Mouse (Mus musculus) thymus, postnatal 14 days (tissue): ENCODE data around the gene Ang5.
A peak's percentile ranks its signal among the peaks of the same experiment; 100 is the strongest.
"Not testable (repeated sequence)": the region's sequence is repeated elsewhere in the genome, so short reads cannot be mapped to it uniquely, and the experiment has no call there.

Experiments used
- DNase-seq: peaks from one replicate; pipeline ENCODE4 v3.0.0; 2021

Gene Ang5

GRCm38 (mm10) chr14:43956769-43957168 is at the start of gene Ang5:
TSS of gene Ang5 (plus strand) at chr14:43957069.
- DNase-seq = not testable (repeated sequence)

DNA sequence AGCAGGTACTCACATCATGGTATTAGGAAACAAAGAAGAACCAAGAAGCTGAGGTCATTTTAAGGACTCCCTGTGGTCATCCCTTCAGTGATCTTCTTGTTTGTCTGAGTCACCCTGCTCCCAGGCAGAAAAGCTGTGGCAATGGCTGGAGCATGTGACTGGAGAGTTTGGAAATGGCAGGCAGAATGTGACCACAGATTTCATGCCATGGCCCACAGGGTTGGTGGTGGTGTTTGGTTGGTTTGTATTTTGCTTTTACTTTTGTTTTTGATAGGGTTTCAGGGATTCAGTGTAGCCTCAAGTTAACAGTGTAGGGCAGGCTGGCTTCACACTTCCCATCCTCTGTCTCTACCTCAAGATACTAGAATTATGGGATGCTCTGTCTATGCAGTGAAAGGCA is 38.7 kb upstream of the Ang5 start:
- not testable (repeated sequence) for DNase-seq

- not testable (repeated sequence) for DNase-seq
Measured at GRCm38 (mm10) chr14:43923459-43923858, 33.4 kb upstream of the Ang5 start, which contains the start of gene Ear10. TSS of gene Ear10 (minus strand) at chr14:43923559.

DNA sequence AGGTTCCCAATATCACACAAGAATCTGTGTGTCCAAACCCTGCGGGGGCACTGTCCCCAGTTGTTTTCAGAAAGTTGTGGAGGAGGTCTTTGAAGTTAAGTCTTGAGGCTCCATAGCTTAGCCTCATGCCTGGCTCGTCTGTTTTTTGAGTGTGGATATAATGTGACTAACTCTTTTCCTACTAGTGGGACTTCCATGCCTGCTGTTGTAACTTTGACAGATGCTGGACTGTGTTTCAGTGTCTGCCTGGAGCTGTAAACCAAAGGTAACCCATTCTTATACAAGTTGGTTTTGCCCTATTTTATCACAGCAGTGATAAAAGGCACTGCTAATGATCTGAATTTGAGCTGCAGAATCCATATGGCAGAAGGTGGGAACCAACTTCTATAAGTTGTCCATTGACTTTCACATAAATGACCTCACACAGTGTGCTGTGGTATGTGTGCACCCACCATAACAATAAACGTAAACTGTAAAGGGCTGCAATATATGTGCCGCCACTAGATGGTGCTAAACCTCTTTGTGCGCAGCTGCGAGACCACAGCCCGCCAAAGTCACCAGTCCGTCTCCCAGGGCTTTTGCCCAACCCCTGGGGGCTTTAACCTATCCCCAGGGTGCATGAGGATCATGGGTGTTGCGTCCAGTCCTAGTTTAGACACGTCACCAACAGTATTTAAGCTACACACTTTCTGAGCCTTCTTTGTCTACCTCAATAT is 32.0 kb upstream of the Ang5 start, which contains the start of gene Gm8113:
Gene Gm8113 (plus strand): TSS at position 703 of the 716 bp plus-strand sequence.
- DNase-seq = peak; percentile 58

DNA sequence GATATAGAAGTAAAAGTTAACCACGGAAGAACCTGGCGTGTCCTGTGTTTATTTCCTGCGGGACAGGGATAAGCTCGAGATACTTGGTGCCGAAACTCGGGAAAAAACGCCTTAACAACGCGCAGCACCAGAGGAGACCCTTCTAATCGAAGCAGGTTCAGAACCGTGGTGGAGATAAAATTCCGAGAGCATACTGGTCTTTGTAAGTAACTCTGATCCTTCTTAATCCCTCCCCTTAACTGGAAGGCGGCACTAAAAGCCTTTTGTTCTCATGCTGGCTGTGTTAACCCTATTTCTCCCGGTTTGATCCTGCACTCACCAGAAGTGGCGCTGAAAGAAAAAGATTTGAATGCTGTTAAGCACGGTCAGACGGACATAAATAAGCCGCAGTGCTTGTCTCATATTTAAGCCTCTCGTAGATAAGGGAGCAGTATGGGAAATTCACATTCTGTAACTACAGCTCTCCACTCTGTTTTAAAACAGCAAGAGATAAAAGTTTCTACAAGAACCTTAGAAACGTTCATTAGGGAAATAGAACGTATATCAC is 31.4 kb upstream of the Ang5 start:
- peak; percentile 2 for DNase-seq

GRCm38 (mm10) chr14:43932991-43933390 is 23.9 kb upstream of the Ang5 start:
- peak; percentile 9 for DNase-seq

DNA sequence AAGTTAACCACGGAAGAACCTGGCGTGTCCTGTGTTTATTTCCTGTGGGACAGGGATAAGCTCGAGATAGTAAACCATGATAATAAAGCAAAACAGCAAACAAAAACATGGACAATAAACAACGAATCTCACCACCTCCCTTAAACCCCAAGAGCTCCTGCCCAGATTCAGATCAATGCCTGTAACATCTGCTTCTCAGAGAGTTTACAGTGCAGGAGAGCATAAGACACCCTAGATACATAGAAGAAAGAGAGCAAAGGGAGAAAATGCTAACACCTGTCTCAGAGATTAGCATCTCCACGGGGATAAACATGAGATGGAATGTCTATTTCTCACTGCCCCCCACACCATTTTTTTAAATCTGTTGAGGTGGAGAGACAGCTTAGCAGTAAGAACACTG is 23.5 kb upstream of the Ang5 start:
- DNase-seq = not testable (repeated sequence)

DNA sequence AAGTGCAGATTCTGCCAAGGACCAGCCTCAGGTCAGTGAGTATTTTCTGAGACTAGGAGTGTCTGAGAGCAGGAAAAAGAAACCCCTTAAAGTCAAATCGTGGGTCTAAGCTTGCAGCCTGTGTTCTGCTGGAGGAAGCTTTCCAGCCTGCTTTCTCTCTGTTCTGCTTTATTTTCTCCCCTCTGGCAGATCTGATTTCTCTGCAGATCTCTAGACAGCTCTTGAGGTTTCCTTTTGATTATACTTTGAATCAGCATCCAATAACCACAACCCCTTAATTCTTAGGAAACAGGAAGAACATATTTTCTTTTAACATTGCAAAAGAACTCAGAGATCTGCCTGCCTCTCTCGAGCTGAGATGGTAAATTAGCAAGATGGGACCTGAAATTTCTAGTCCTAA is 3.5 kb upstream of the Ang5 start:
- DNase-seq = not testable (repeated sequence)

DNA sequence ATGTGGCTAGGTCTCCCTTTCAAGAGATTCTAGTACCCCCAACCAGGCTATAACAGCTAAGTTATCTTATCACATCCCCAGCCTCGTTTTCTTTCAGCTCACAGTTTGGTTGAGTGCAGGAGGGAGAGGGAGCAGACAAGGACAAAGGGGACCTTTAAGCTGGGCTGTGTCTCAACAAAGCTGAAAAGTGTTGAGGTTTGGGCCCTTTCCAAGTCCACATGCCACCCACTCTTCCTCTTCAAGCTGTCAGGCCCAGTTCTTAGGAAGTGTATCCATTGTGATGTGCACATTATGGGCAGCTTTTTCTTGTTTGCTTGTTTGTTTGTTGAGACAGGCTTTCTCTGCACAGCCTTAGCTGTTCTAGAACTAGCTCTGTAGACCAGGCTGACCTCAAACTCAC is 1.8 kb upstream of the Ang5 start:
- not testable (repeated sequence) for DNase-seq

DNA sequence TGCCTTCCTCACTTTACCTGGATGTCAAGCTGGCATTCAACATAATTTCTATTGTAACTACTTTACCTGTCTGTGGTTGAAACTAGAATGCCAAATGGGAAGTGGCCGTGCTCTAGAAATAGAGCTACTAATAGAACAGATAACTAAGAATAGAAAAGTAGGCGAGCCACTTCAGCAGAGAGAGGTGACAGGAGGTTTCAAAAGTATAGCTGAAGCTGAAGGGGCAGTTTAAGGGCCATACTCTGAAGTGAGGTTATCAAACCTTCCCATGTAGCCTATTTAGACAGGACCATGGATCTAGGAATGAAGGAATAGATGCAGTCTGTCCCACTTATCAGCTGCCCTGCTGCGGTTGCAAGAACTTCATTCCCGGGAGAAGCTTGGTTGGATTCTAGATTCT is 26.6 kb downstream of the Ang5 start:
- no peak for DNase-seq

- DNase-seq = peak; percentile 45
Measured at GRCm38 (mm10) chr14:43983897-43984296, 27.0 kb downstream of the Ang5 start.

- DNase-seq = no peak
Measured at GRCm38 (mm10) chr14:43986147-43986546, 29.3 kb downstream of the Ang5 start.

GRCm38 (mm10) chr14:43987404-43987803 is 30.5 kb downstream of the Ang5 start:
- DNase-seq = peak; percentile 52

- DNase-seq = not testable (repeated sequence)
Measured at GRCm38 (mm10) chr14:43998455-43999000, 41.7 kb downstream of the Ang5 start.

GRCm38 (mm10) chr14:44001600-44001999 is 44.7 kb downstream of the Ang5 start:
- no peak for DNase-seq

- no peak for DNase-seq
Measured at GRCm38 (mm10) chr14:44002169-44002568, 45.3 kb downstream of the Ang5 start, which contains the start of gene Ang6. TSS of gene Ang6 (minus strand) at chr14:44002269.

DNA sequence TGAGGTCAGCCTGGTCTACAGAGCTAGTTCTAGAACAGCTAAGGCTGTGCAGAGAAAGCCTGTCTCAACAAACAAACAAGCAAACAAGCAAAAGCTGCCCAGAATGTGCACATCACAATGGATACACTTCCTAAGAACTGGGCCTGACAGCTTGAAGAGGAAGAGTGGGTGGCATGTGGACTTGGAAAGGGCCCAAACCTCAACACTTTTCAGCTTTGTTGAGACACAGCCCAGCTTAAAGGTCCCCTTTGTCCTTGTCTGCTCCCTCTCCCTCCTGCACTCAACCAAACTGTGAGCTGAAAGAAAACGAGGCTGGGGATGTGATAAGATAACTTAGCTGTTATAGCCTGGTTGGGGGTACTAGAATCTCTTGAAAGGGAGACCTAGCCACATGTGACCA is 51.2 kb downstream of the Ang5 start:
- DNase-seq = not testable (repeated sequence)

GRCm38 (mm10) chr14:44009686-44010085 is 52.8 kb downstream of the Ang5 start:
- DNase-seq = not testable (repeated sequence)
